Mouse (Mus musculus) layer of hippocampus, adult 2 months (tissue): ENCODE data around the gene Gsdme. TPM values are rescaled to one million over a fixed set of nuclear protein-coding genes. Genes with fewer than 3 reads are reported as not detected.

Source experiments
- DNase-seq, 2 experiments: peaks; one replicate each; pipeline ENCODE4 v3.0.0; 2022; ENCODE audit warnings: low spot score in 2 of 2
- H3K27ac ChIP-seq: fragments of 200-600 bp; 2 replicates; pipeline ENCODE4 v1.8.1; 2022
- H3K4me3 ChIP-seq: fragments of 200-600 bp; 2 replicates; pipeline ENCODE4 v1.8.1; 2022; ENCODE audit warnings: mild to moderate bottlenecking
- CTCF ChIP-seq: fragments of 200-600 bp; conservative IDR thresholded peaks from 2 replicates; pipeline ENCODE4 v1.8.1; 2022; ENCODE audit warnings: antibody characterized with exemption, mild to moderate bottlenecking, moderate library complexity
- total RNA-seq, 2 experiments: library from RNA; stranded (reverse); gene quantifications; 2 replicates each; pipeline ENCODE4 v1.2.3; 2021

The Gsdme gene
- total RNA-seq, 2 experiments from 2014 or later: 10.9 to 12.4 TPM

GRCm38 (mm10) chr6:50146158-50146557 lies 117.5 kb downstream of the Gsdme start:
- Histone ChIP-seq H3K27ac (no peak overlapping the region), H3K4me3 (no peak overlapping the region)
- DNase-seq: no peak
- no peak for TF ChIP-seq CTCF

DNA sequence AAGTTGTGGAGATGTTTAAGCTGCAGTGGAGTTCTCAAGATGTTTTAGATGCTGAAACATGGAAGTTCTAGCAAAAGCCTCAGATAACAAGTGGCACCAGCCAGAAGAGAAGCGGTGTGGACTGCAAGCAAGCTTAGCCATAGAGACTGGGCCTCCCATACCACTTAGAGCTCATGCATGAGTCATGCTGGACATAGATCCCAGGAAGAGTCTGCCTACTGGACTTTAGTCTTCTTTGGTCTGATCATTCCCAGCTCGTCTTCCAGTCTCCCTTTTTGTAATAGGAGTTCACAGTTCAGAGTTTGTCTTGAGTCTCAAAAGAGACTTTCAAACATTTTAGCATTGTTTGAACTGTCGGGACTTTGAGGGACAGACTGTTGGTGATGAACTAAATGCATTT lies 124.1 kb downstream of the Gsdme start:
- Histone ChIP-seq H3K4me3 (no peak overlapping the region), H3K27ac (peak overlapping the region; percentile 51; the same call in 1 of the 2 replicates)
- no peak for DNase-seq
- no peak for TF ChIP-seq CTCF

Other genes starting within 250 kb of the Gsdme start
- 100 to 1,000 TPM in 1 of 2 experiments, 10 to 100 TPM in 1; 95.9 to 109 TPM for gene Mpp6, start 153.6 kb downstream of the Gsdme start, total RNA-seq
- 10 to 100 TPM; 15.7 to 16.1 TPM for gene Osbpl3, start 192.3 kb upstream of the Gsdme start, total RNA-seq